Mouse (Mus musculus) liver (tissue): ENCODE measurements around the gene Ppih.
"Not testable (repeated sequence)": the region's sequence is repeated elsewhere in the genome, so short reads cannot be mapped to it uniquely, and the experiment has no call there.

Experiments used
- DNase-seq: peaks from one replicate; pipeline ENCODE4 v3.0.0-alpha.2; 2020; ENCODE audit warnings: mixed read lengths

Ppih gene

DNA sequence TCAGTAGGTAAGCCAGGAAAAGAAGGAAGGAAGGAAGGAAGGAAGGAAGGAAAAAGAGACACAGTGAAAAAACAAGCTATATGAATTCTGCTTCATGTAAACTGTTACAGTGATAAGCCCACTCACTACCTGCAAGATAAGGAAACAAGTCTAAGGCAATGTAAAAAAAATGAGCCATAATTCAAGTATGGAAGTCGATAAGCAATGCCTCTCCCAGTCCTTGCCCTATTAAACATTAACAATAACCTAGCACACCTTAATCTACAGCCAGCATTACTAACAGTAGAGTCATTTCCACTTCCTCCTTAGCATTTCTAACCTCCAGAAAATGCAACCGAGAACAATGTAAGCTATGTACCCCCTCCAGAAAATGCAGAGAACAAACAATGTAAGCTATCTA is 35.0 kb downstream of the Ppih start:
- no peak for DNase-seq

- no peak for DNase-seq
These were observed 35.5 kb downstream of the Ppih start for GRCm38 (mm10) chr4:119284861-119285260.

DNA sequence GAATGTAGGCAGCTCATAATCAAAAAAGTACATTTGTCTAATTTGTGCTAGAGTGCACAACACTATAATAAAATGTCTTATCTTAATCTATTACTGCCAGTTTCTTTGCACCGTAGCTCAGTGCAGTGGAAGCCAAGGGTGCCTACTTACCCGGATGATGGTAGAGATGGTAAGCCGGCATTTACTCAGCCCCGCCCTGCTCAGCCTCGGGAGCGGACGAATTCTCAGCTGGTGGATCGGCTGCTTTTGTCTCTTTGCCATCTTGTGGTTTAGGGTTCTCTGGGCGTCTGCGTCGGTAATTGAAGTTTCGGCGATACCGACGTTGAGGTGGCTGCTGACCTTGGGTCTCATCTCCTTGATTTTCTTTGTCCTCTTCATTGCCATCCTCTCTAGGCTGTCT is 41.6 kb downstream of the Ppih start:
- DNase-seq: not testable (repeated sequence)

DNA sequence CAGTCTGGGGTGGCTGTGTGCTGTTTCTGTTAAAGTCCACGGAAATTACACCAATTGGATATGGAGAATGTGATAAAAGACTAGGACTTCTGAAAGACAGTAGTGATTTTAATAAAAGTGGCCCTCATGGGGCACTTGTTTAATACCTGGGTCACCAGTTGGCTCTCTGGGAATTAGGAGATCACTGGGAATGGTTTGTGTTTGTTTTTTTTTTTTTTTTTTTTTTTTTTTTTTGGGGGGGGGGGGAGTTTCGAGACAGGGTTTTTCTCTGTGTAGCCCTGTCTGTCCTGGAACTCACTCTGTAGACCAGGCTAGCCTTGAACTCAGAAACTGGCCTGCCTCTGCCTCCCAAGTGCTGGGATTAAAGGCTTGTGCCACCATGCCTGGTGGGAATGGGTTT is 44.6 kb downstream of the Ppih start:
- DNase-seq: no peak

GRCm38 (mm10) chr4:119275226-119275625 is 45.1 kb downstream of the Ppih start:
- no peak for DNase-seq

DNA sequence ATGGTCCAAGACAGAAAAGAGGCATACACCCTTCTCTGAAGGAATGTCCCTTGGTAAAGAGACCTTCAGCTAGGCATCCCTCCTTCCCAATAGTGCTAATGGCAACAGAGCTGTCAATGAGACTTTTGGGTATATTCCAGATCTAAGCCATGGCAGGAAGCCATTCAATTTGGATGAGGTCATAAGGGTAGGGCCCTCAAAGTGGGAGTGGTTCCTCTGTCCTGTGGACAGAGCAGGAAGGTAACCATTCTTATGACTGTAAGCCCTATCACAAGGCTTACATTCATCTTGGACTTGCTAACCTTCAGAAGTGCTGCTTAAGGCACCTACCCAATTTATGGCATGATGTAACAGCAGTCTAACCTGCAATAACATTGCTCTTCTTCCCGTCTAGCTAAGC is 45.7 kb downstream of the Ppih start:
- DNase-seq: no peak

GRCm38 (mm10) chr4:119266606-119267005 is 53.7 kb downstream of the Ppih start:
- DNase-seq: no peak

GRCm38 (mm10) chr4:119263459-119263858 is 56.9 kb downstream of the Ppih start:
- DNase-seq: no peak

GRCm38 (mm10) chr4:119262483-119262882 is 57.9 kb downstream of the Ppih start:
- DNase-seq: no peak

DNA sequence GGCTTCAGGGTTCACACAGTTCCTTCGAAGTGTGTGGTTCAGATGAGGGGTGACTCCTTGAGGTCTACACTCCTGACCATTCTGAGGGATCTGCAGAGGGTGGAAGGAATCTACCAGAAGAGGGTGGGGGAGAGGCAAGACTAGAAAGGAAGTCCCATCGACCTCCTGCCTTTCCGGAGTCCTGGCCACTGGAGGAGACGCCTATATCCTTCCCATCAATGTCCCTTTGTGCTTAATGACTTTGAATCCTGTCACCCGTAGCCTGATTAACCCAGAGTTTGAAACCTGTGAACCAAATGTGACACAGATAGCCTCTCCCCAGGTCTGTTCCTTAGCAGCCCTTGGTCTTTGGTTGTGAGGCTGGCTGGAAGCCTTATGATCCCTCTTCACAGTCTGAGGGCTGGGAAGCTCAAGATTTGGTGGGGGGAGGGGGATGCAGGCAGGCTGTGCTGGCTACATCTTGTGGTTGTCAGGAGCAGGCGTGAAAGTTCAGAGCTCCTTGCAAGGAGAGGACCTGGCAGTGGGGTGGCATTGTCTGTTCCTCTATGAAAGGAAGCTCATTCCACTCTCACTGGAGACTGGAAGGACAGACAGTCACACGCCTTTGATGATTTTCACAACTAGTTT is 59.1 kb downstream of the Ppih start:
- no peak for DNase-seq

- no peak for DNase-seq
These were observed 60.7 kb downstream of the Ppih start for GRCm38 (mm10) chr4:119259344-119260254.

GRCm38 (mm10) chr4:119257083-119257482 is 63.3 kb downstream of the Ppih start:
- no peak for DNase-seq

GRCm38 (mm10) chr4:119255351-119255750 is 65.0 kb downstream of the Ppih start, which contains the start of gene Cldn19:
Gene Cldn19, plus strand, starts transcription at chr4:119255414.
- no peak for DNase-seq

GRCm38 (mm10) chr4:119254012-119254618 is 66.2 kb downstream of the Ppih start:
- DNase-seq: no peak

GRCm38 (mm10) chr4:119252025-119252808 is 68.1 kb downstream of the Ppih start:
- no peak for DNase-seq
